Mouse (Mus musculus) embryonic facial prominence, embryonic 14.5 days (tissue): ENCODE results near the gene Cptp. TPM values are rescaled to one million over a fixed set of nuclear protein-coding genes. Genes with fewer than 3 reads are reported as not detected.

Experiments
- ATAC-seq: fragments of 200-750 bp; cut with Nextera tagmentation; 2 replicates; pipeline ENCODE4 v1.8.0; 2017; ENCODE audit warnings: low read depth, moderate number of reproducible peaks, moderate TSS enrichment
- DNase-seq: peaks from one replicate; pipeline ENCODE4 v3.0.0-alpha.2; 2015; ENCODE audit warnings: low spot score
- H3K27ac ChIP-seq: fragments of 300-500 bp; sonication (generic); replicated peaks from 2 replicates; pipeline ENCODE4 v1.5.1; 2014; ENCODE audit warnings: low read depth, mild to moderate bottlenecking, low read length, moderate library complexity
- H3K27me3 ChIP-seq: fragments of 300-500 bp; sonication (generic); replicated peaks from 2 replicates; pipeline ENCODE4 v1.6.1; 2014; ENCODE audit warnings: low read length; ENCODE audit not compliant: control insufficient read depth, insufficient read depth
- H3K36me3 ChIP-seq: fragments of 300-500 bp; sonication (generic); 2 replicates; pipeline ENCODE4 v1.6.1; 2014; ENCODE audit warnings: low read length, mixed read lengths; ENCODE audit not compliant: control insufficient read depth, insufficient read depth
- H3K4me1 ChIP-seq: fragments of 300-500 bp; sonication (generic); 2 replicates; pipeline ENCODE4 v1.6.1; 2014; ENCODE audit warnings: antibody characterized with exemption, low read length; ENCODE audit not compliant: control insufficient read depth, insufficient read depth
- H3K4me2 ChIP-seq: fragments of 300-500 bp; sonication (generic); 2 replicates; pipeline ENCODE4 v1.6.1; 2014; ENCODE audit warnings: low read depth, mild to moderate bottlenecking, low read length, moderate library complexity, mixed read lengths
- H3K4me3 ChIP-seq: fragments of 300-500 bp; sonication (generic); 2 replicates; pipeline ENCODE4 v1.5.1; 2014; ENCODE audit warnings: low read depth, mild to moderate bottlenecking, low read length
- H3K9ac ChIP-seq: fragments of 300-500 bp; sonication (generic); 2 replicates; pipeline ENCODE4 v1.6.1; 2014; ENCODE audit warnings: low read depth, mild to moderate bottlenecking, low read length, moderate library complexity, mixed read lengths
- H3K9me3 ChIP-seq: fragments of 300-500 bp; sonication (generic); 2 replicates; pipeline ENCODE4 v1.6.1; 2016; ENCODE audit warnings: low read length; ENCODE audit not compliant: control insufficient read depth
- WGBS: fragments of 180-500 bp; shearing (Covaris S2); extraction: QIAGEN DNeasy Blood & Tissue Kit; methylation state at CpG from one replicate; pipeline ENCODE4 v1.1.7; 2014; 5-methylcytosine and 5-hydroxymethylcytosine counted together
- polyA plus RNA-seq: library from polyadenylated mRNA; unstranded; fragments of >200 nt; fragmentation: Nextera tagmentation; extraction: Ambion mirVana; gene quantifications from 2 replicates; pipeline ENCODE4 v1.2.1, GENCODE M21; 2014

Cptp gene
- polyA plus RNA-seq, 1 experiment from 2014 or later, result 15.6 TPM

DNA sequence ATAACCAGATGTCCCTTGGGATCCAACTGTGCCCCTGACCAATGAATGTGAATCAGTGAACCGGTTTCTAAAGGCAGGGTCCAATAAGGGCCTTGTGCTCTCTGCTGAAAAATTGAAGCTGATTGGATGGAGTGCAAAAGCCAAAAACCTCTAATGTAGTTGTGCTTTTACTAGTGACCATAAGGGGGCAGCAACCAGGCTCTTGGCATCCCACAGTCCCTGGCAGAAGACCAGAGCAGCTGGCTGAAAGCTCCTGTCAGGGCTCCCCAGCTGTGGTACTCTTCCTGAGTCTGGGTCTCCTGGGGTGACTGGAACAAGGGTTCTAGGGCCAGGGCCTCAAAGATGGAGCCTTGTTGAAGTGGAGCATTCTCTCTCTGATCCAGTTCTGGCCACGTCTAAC is 35.4 kb downstream of the Cptp start:
- ATAC-seq, result peak; percentile 42
- Histone ChIP-seq H3K36me3 (peaks cover 10% of the 10 kb centered on the region), H3K27me3 (no peaks in the 10 kb centered on the region), H3K4me3 (no peak overlapping the region), H3K4me1 (peaks cover 27% of the 10 kb centered on the region), H3K27ac (peak overlapping the region; percentile 46), H3K4me2 (no peak overlapping the region), H3K9me3 (no peaks in the 10 kb centered on the region), H3K9ac (no peak overlapping the region)
- peak; percentile 93 for DNase-seq
- 33% methylated on average over 2 of the region's 2 CpGs for WGBS

DNA sequence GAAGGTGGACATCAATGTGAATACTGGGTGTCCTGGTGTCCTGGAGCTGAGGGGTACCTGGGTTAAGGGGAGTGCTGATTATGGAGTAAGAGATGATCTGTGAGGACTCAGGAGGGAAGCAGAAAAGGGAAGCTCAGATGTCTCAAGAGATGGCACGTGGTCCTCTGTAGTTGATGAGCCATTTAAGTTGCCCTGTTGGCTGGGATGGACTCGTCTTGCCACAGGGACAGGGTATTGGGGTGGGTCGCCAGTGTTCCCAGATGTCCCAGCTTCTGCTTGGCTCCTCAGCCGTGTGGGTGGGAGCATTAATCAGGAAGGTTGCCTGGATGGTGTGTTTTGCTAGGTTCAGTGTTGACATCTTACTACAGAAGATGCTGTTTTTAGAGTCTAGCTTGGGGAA is 36.0 kb downstream of the Cptp start:
- Histone ChIP-seq H3K9me3 (no peaks in the 10 kb centered on the region), H3K27ac (no peak overlapping the region), H3K9ac (no peak overlapping the region), H3K36me3 (peaks cover 14% of the 10 kb centered on the region), H3K27me3 (no peaks in the 10 kb centered on the region), H3K4me3 (no peak overlapping the region), H3K4me1 (peaks cover 21% of the 10 kb centered on the region), H3K4me2 (no peak overlapping the region)
- ATAC-seq (no peak), DNase-seq (no peak)
- WGBS, result 82% methylated on average over 4 of the region's 4 CpGs

- peak overlapping the region; percentile 88 for H3K4me2 ChIP-seq
- H3K4me1 ChIP-seq, result peaks cover 15% of the 10 kb centered on the region
- DNase-seq, result no peak
- peaks cover 22% of the 10 kb centered on the region for H3K36me3 ChIP-seq
- H3K9me3 ChIP-seq, result no peaks in the 10 kb centered on the region
- 57% methylated on average over 10 of the region's 10 CpGs for WGBS
- H3K4me3 ChIP-seq, result peak overlapping the region; percentile 90
- no peaks in the 10 kb centered on the region for H3K27me3 ChIP-seq
- peak overlapping the region; percentile 87 for H3K9ac ChIP-seq
- H3K27ac ChIP-seq, result no peak overlapping the region
- ATAC-seq, result no peak
Measured at GRCm38 (mm10) chr4:155832321-155832720, 36.9 kb downstream of the Cptp start.

DNA sequence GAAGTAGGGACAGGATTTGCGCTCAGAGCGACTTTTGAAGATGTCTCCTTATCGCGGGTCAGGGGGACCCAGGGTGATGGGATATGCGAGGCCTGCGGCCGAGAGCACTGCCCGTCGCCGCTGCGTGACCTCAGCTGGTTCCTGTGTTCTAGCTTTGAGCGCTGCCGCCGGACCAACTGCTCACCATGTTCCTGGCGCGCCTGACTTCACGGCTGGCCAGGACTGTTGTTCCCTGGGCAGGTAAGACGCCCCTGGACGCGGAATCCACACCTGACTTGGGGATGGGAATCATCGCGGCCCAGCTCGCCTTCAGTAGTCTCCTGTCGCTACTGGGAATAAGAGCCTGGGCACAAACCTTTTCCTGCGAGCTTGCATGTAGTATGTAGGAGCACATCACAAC is 37.4 kb downstream of the Cptp start:
- no peak; the same call in 1 of the 2 replicates for ATAC-seq
- Histone ChIP-seq H3K27ac (peak overlapping the region; percentile 85), H3K36me3 (peaks cover 26% of the 10 kb centered on the region), H3K4me3 (peak overlapping the region; percentile 90), H3K4me1 (peaks cover 15% of the 10 kb centered on the region), H3K4me2 (peak overlapping the region; percentile 88), H3K27me3 (no peaks in the 10 kb centered on the region), H3K9ac (peak overlapping the region; percentile 87), H3K9me3 (no peaks in the 10 kb centered on the region)
- no peak for DNase-seq
- WGBS, result 1% methylated on average over 18 of the region's 25 CpGs

DNA sequence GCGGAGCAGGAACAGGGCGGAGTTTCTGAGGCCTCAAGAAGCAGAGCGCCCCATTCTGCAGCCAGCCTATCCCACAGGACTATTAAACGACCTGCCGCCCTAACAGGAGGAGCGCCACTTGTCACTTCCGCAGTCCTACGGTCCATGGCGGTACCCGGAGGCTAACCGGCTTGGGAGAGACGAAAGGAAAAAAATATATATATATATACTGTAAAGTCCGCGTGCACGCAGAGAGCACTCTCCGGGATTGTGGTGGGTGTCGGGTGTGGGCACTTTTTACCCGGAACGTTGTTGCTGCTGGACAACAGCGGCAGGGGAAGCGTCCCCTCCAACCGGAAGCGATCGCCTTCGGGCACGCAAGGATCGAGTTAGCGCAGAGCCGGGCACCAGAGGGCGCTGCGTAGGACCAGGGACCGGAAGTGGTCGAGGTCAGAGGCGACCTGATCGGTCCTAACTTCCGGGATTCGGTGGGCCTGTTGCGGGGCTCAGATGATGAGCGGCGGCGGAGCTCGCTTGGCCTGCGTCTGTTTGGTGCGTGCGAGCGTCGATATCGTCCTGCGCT is 38.0 kb downstream of the Cptp start, which contains the start of gene Aurkaip1:
Gene Aurkaip1 (plus strand): TSS at position 68 of the 562 bp plus-strand sequence.
- peaks cover 15% of the 10 kb centered on the region for H3K4me1 ChIP-seq
- DNase-seq (peak; percentile 97), ATAC-seq (peak; percentile 95)
- WGBS, result 1% methylated on average over 36 of the region's 49 CpGs
- H3K9ac ChIP-seq, result peak within 1 kb of the TSS; percentile 87
- H3K27me3 ChIP-seq, result no peaks in the 10 kb centered on the region
- peaks cover 31% of the 10 kb centered on the region for H3K36me3 ChIP-seq
- peak within 1 kb of the TSS; percentile 90 for H3K4me3 ChIP-seq
- no peaks in the 10 kb centered on the region for H3K9me3 ChIP-seq
- H3K27ac ChIP-seq, result peak within 1 kb of the TSS; percentile 85
- peak within 1 kb of the TSS; percentile 88 for H3K4me2 ChIP-seq

GRCm38 (mm10) chr4:155830596-155830995 is 38.6 kb downstream of the Cptp start:
- no peak for ATAC-seq
- H3K9me3 ChIP-seq, result no peaks in the 10 kb centered on the region
- 0 out of 2 replicates have a peak overlapping the region, but pooled peaks have one; percentile 43 for H3K9ac ChIP-seq
- 51% methylated on average over 8 of the region's 8 CpGs for WGBS
- H3K27ac ChIP-seq, result no peak overlapping the region; the same call in 1 of the 2 replicates
- H3K4me2 ChIP-seq, result peak overlapping the region; percentile 88
- no peaks in the 10 kb centered on the region for H3K27me3 ChIP-seq
- peaks cover 15% of the 10 kb centered on the region for H3K4me1 ChIP-seq
- H3K4me3 ChIP-seq, result peak overlapping the region; percentile 90
- DNase-seq, result no peak
- peaks cover 36% of the 10 kb centered on the region for H3K36me3 ChIP-seq

DNA sequence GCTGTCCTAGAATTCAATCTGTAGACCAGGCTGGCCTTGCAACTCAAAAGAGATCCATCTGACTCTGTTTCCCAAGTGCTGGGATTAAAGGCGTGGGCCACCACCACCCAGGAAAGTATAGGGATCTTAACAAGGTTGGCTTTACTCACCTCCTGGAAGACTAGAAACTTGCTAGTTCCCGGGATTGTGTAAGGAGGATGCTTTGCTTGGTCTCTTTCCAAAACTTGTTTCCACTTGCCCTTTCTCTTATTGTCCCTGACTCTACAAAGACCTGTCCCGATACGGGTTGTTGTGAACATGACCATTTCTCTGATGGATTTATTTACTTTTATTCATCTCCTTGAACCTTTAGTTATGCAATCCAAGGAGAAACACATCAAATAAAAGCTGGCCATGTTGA is 39.4 kb downstream of the Cptp start:
- H3K9ac ChIP-seq, result no peak overlapping the region; the same call in 1 of the 2 replicates
- no peak for ATAC-seq
- H3K27ac ChIP-seq, result no peak overlapping the region
- H3K4me2 ChIP-seq, result no peak overlapping the region
- H3K9me3 ChIP-seq, result no peaks in the 10 kb centered on the region
- H3K4me3 ChIP-seq, result no peak overlapping the region
- H3K4me1 ChIP-seq, result peaks cover 15% of the 10 kb centered on the region
- DNase-seq, result no peak
- 90% methylated on average over 4 of the region's 4 CpGs for WGBS
- H3K36me3 ChIP-seq, result peaks cover 42% of the 10 kb centered on the region
- no peaks in the 10 kb centered on the region for H3K27me3 ChIP-seq

DNA sequence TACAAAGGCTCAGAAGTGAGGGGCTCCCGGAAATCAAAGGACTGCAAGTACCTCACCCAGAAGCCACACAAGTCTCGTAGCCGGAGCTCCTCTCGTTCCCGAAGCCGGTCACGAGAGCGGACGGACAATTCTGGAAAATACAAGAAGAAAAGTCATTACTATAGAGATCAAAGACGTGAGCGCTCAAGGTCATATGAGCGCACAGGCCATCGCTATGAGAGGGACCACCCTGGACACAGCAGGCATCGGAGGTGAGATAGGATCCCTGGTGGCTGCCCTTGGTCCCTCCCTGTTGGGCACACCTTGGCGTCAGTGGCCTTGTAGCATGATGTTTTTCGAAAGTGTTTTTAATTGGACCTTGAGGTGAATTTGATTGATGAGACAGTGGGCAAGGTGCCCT is 45.8 kb downstream of the Cptp start:
- DNase-seq, result no peak
- no peak overlapping the region for H3K27ac ChIP-seq
- no peaks in the 10 kb centered on the region for H3K27me3 ChIP-seq
- no peak overlapping the region for H3K4me3 ChIP-seq
- no peak for ATAC-seq
- no peak overlapping the region for H3K4me2 ChIP-seq
- no peaks in the 10 kb centered on the region for H3K4me1 ChIP-seq
- no peaks in the 10 kb centered on the region for H3K9me3 ChIP-seq
- 95% methylated on average over 16 of the region's 16 CpGs for WGBS
- peaks cover 95% of the 10 kb centered on the region for H3K36me3 ChIP-seq
- H3K9ac ChIP-seq, result no peak overlapping the region

GRCm38 (mm10) chr4:155821025-155821424 is 48.2 kb downstream of the Cptp start:
- H3K36me3 ChIP-seq, result peaks cover 96% of the 10 kb centered on the region
- no peak for ATAC-seq
- no peak overlapping the region for H3K9ac ChIP-seq

More at GRCm38 (mm10) chr4:155821025-155821424, 48.2 kb downstream of the Cptp start:
- Histone ChIP-seq H3K4me2 (no peak overlapping the region), H3K4me1 (no peaks in the 10 kb centered on the region), H3K27ac (no peak overlapping the region), H3K9me3 (no peaks in the 10 kb centered on the region), H3K4me3 (no peak overlapping the region), H3K27me3 (no peaks in the 10 kb centered on the region)
- 82% methylated on average over 7 of the region's 7 CpGs for WGBS
- no peak for DNase-seq
